Mouse (Mus musculus) c-Kit-positive CD71-positive TER-119-positive erythroid progenitor cells, embryonic 14.5 days (primary cell): Measurements from ENCODE around the gene Slc2a8.

ENCODE experiments used
- DNase-seq: peaks from one replicate; pipeline ENCODE4 v3.0.0-alpha.2; 2013; ENCODE audit warnings: low spot score

Gene Slc2a8

GRCm38 (mm10) chr2:32928947-32929829 is 52.7 kb downstream of the Slc2a8 start:
- no peak for DNase-seq

- DNase-seq = no peak
These were observed 53.5 kb downstream of the Slc2a8 start for GRCm38 (mm10) chr2:32928235-32928946.

GRCm38 (mm10) chr2:32927624-32928234 is 54.2 kb downstream of the Slc2a8 start:
- DNase-seq = no peak

- no peak for DNase-seq
These were observed 55.4 kb downstream of the Slc2a8 start for GRCm38 (mm10) chr2:32926330-32927075.

GRCm38 (mm10) chr2:32924306-32924844 is 57.5 kb downstream of the Slc2a8 start:
- DNase-seq = no peak

GRCm38 (mm10) chr2:32923551-32924250 is 58.2 kb downstream of the Slc2a8 start:
- no peak for DNase-seq
